Mouse (Mus musculus): Measurements from ENCODE around the gene Ubash3a.

Gene Ubash3a

GRCm38 (mm10) chr17:31216068-31216955, 8.6 kb downstream of the Ubash3a start:
- no peak for DNase-seq (ENCODE audit: low spot score)

GRCm38 (mm10) chr17:31222810-31223310, 15.2 kb downstream of the Ubash3a start:
- no peak for DNase-seq (ENCODE audit: low spot score)

GRCm38 (mm10) chr17:31223835-31224234, 16.2 kb downstream of the Ubash3a start:
- DNase-seq (ENCODE audit: low spot score): peak; percentile 21

DNA sequence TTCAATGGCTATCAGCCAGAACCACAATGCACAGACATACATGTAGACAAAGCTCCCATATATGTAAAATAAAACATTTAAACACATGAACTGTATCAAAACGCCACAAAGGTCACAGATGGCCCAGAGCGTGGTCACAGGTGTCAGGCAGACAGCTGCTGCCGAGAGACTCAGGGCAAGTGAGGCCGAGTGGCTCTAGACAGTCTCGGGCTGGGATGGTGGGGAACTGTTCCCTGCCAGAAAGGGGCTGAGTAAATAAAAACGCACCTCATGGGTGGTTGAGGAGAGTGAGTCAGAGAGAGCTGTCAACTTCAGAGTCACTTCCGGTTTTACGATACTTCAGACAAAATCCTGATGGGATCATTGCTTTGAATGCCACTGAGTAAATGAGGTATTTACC, 16.9 kb downstream of the Ubash3a start:
- DNase-seq (ENCODE audit: low spot score): no peak

GRCm38 (mm10) chr17:31226368-31226767, 18.7 kb downstream of the Ubash3a start:
- no peak for DNase-seq (ENCODE audit: low spot score)

GRCm38 (mm10) chr17:31226931-31227330, 19.3 kb downstream of the Ubash3a start:
- DNase-seq (ENCODE audit: low spot score): no peak

DNA sequence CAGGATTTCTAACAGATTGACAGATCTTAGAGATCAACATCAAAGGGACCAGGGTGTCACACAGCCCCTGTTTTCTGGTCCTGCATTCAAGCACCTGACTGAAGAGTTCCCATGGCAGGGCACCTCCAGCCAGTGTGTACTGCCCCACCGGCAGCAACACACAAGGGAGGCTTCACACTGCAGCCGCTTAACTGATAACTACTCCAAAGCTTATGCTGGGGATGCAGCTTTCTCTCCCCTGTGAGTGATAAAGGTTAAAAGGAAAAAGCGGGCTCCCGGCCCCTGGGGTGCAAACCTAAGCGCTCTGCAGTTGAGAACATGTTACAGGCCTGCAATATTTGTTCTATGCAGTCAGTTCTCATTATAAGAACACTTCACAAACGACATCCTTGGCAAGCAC, 24.1 kb downstream of the Ubash3a start:
- no peak for DNase-seq (ENCODE audit: low spot score)

- DNase-seq (ENCODE audit: low spot score): no peak
Measured at GRCm38 (mm10) chr17:31232251-31233010, 24.8 kb downstream of the Ubash3a start.

DNA sequence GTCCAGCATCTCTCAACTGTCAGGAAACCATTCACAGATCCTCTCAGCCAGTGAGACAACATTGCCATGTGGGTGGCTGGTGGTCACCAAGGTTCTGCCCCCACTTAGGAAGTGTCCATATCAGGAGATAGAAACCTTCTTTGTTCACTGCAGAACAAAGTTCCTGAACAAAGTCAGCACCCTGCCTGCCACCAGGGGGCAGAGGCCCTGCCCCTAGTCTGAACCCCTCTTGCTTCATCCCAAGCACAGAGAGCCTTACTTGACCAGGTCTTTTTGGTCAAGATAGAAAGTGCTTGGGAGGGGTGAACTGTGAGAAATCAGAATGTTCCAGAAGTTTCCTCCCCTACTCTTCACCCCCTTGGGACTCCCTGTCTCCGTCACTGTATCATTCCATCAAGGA, 28.2 kb downstream of the Ubash3a start:
- DNase-seq (ENCODE audit: low spot score): no peak

DNA sequence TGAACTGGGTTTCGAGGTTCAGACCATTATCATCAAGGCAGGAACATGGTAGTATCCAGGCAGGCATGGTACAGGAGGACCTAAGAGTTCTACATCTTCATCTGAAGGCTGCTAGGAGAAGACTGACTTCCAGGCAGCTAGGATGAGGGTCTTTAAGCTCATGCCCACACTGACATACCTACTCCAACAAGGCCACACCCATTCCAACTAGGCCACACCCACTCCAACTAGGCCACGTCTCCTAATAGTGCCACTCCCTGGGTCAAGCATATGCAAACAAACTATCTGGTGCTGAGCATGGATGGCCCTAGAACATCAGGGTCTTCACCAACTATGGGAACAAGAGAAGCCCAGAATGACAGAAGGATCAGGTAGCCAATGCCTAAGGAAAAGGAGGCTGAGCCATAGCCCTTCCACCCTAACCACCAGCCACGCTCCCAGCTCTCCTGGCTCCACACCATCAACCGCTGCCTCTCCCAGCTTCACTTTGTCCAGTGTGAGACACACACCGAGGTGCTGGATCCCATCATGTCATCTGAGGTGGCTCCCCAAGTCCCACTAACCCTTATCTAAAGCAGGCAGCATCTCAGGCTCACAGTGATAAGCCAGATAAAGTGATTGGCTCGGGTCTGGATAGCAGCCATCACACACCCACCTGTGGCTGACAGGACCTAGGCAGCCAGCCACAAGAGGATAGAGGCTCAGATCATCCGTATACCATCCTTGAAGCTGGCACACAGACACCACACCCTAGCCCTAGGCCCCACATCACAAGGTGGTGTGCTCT, 30.8 kb downstream of the Ubash3a start:
- DNase-seq (ENCODE audit: low spot score): no peak

DNA sequence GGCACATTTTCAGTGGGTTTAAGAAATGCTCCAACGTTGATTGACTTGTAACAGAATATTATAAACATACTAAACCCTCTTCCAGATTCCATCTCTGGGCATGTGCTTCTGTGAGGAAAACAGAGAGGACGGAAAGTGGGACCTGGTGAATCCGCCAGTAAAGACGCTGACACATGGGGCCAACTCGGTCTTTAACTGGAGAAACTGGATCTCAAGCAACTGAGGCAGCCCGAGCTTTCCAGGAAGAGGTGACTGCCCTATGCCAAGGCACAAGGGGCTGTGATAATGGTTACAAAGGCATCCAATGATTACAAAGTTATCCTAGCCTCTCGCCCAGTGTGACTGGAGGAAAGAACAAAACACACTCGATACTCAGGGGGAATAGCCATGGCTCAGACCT, 33.5 kb downstream of the Ubash3a start:
- DNase-seq (ENCODE audit: low spot score): no peak

- DNase-seq (ENCODE audit: low spot score): no peak
Measured at GRCm38 (mm10) chr17:31242764-31243163, 35.1 kb downstream of the Ubash3a start.

DNA sequence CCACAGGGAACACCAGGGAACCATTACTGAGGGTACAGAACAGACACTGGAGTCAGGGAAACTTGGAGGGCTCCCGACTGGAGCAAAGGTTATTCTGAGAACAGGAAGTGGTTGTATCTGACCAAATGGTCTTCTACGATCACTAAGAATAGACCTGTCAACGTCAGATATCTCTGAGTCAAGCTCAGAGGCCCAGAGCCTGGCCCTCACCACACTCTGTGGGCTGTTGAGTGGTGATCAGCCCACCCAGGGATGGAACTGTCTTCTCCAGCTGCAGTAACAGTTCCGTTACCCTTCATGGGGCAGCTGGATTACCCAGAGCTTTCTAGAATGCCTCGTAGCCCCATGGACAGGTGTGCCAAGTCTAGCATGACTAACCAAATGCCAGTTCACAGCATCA, 37.6 kb downstream of the Ubash3a start:
- DNase-seq (ENCODE audit: low spot score): no peak

DNA sequence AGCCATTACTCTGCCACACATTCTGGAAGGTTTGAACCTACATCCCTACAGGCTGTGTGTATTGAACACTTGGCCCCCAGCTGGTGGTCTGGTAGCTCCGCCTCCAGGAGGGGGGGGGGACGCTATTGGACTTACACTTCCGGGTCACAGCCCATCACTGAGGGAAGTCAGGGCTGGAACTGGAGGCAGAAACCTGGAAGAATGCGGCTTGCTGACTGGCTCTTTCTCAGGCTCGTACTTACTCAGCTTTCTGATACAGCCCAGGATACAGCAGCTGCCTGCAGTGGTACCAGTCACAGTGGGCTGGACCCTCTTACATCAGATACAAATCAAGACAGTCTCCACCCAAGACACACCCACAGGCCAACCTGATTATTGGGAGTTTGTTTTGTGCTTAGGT, 39.5 kb downstream of the Ubash3a start:
- no peak for DNase-seq (ENCODE audit: low spot score)

GRCm38 (mm10) chr17:31253951-31254350, 46.3 kb downstream of the Ubash3a start:
- DNase-seq (ENCODE audit: low spot score): no peak

DNA sequence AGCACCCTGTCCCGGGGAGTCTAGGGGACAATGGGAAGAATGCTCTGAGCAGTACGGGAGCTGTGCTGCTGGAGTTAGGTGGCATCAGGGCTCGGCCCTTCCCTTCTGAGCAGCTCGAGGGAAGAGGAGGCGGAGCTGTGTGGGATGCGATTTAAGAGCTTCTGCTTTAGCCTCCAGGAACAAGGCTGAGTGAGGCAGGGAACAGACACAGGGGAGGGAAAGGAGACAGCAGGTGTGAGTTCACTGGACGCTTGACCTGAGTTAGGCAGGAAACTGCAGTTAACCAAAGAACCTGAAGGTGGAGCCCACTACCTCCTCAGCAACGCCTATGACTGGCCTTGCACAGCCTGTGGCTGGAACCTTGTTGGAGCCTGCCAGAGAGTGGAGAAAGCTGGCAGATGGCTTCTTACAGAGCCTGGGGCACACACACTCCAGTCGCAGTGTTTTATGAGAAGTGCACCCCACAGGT, 46.8 kb downstream of the Ubash3a start:
- DNase-seq (ENCODE audit: low spot score): peak; percentile 85

DNA sequence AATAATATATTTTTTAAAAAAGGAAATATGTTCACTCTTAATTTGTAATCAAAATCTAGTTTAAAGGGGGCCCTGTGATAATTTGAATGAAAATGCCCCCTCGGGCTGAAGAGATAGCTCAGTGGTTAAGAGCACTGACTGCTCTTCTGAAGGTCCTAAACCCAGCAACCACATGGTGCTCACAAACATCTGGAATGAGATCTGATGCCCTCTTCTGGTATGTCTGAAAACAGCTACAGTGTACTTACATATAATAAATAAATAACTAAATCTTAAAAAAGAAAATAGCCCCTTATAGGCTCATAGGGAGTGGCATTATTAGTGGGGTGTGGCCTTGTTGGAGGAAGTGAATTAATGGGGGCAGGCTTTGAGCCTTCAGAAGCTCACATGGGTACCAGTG, 49.5 kb downstream of the Ubash3a start:
- DNase-seq (ENCODE audit: low spot score): no peak

GRCm38 (mm10) chr17:31257898-31258297, 50.2 kb downstream of the Ubash3a start:
- no peak for DNase-seq (ENCODE audit: low spot score)

DNA sequence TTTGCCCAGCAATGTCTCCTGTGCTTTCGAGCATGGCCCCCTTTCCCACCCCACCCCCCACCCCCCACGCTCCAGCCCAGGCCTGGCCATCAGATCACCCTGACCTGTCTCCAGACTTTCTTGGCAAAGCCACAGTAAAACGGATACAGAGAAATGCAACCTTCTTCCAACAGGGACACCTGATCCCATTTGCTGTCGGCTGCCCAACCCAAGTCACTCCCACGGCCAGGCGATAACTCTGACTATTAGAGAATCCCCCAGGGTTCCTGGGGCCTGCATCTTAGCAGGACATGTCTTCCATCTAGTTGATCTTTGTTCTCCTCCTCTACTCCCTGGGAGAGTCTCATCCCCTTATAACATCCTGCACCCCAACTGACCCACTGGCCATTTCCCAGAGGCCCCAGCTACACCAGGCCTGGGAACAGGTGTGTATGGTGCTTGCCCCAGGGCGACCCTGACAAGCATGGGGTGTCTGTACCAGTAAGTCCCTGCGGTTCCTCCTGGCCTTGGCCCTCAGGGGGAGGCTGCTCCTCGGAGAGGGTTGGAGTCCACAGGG, 50.7 kb downstream of the Ubash3a start:
- no peak for DNase-seq (ENCODE audit: low spot score)

- no peak for DNase-seq (ENCODE audit: low spot score)
Measured at GRCm38 (mm10) chr17:31259145-31259544, 51.5 kb downstream of the Ubash3a start.

GRCm38 (mm10) chr17:31259825-31260224, 52.2 kb downstream of the Ubash3a start:
- DNase-seq (ENCODE audit: low spot score): no peak

DNA sequence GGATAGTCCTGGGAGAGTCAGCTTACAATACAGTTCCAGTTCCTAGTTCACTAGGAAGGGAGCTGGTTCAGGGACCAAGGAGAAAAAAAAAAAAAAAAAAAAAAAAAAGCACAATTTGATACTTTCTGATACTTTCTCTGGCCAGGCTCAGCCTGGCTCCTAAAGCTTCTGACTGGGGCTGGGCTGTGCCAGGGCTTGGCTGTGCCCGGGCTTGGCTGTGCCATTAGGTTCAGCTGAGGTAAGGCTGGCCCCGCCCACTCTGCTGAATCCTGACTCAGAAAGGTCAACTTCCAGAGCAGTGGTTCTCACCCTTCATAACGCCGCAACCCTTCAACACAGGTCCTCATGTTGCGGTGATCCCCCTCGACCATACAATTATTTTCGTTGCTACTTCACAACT, 52.8 kb downstream of the Ubash3a start:
- DNase-seq (ENCODE audit: low spot score): peak; percentile 67

Measured in lung, postnatal 25 days (tissue).